Mouse (Mus musculus): Measurements from ENCODE around the gene Olfr364-ps1. TPM values are rescaled to one million over a fixed set of nuclear protein-coding genes. Genes with fewer than 3 reads are reported as not detected.

Gene Olfr364-ps1
- polyA plus RNA-seq (2012; ENCODE audit: low replicate concordance) = not detected in 2 replicates

DNA sequence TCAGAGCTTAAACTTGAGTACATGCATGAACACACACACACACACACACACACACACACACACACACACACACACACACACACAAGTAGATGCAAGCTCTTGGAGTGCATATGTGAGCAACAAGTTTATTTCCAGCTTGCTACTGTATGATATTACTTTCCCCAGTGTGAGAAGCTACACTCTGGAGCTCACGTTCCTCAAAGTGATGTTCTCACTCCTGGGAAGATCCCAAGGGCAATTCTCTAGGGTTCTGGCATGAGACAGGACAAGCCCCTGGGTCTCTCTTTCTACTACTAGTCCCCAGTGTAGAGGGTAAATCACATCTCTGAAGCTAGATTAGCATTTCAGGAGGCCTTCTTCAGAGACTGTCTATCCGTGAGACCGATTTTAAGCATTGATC lies at the start of gene Olfr364-ps1:
TSS of gene Olfr364-ps1 (plus strand) at position 301 of the 400 bp plus-strand sequence.

DNA sequence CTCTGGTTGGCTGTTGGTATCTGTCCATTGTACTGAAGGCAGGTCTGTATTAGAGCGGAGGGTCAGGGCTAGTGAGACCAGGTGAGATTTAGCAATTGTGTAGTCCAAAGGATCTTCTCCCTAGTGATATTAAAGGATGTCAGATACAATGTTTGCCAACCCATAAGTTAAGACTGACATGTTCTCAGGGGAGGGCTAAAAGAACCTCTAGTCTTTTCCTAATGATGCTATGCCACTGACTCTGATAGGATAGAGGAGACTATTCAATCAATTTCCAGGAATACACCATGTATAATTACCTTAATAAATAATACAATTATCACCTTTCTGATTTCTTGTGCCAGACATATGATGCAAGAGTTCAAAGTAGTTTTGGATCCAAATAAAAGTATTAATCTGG lies 21.3 kb upstream of the Olfr364-ps1 start, which contains the start of gene Olfr362:
TSS of gene Olfr362 (minus strand) at position 101 of the 400 bp plus-strand sequence.

DNA sequence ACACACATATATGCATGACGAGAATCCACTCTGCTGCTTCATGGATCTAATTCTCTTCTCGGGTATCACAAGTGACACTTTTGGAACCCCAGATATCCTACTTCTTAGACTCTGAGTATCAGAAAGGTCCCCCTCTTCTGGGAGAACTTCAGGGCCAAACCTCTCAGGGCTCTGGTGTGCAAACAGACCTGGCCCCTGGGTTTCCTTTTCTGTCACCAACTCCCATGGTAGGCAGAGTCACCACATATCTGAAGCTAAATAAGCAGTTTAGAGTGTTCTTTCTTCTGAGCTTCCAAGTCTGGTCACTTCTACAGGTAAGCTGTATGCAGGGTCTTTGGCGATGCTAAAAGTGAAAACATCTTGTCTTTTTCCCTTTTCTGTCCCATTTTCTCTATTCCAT lies 48.8 kb downstream of the Olfr364-ps1 start, which contains the start of gene Olfr365:
TSS of gene Olfr365 (plus strand) at position 301 of the 400 bp plus-strand sequence.

Other genes with a start within 250 kb of the Olfr364-ps1 start
- not detected in 2 replicates for gene Olfr353, start 246.4 kb upstream of the Olfr364-ps1 start, polyA plus RNA-seq (2012; ENCODE audit: low replicate concordance)
- gene Olfr354, start 233.6 kb upstream of the Olfr364-ps1 start, polyA plus RNA-seq (2012; ENCODE audit: low replicate concordance) = not detected in 2 replicates
- not detected in 2 replicates for gene Olfr355, start 210.4 kb upstream of the Olfr364-ps1 start, polyA plus RNA-seq (2012; ENCODE audit: low replicate concordance)
- not detected in 2 replicates for gene Olfr356, start 202.2 kb upstream of the Olfr364-ps1 start, polyA plus RNA-seq (2012; ENCODE audit: low replicate concordance)
- not detected in 2 replicates for gene Olfr357, start 145.5 kb upstream of the Olfr364-ps1 start, polyA plus RNA-seq (2012; ENCODE audit: low replicate concordance)
- not detected in 2 replicates for gene Olfr358, start 130.0 kb upstream of the Olfr364-ps1 start, polyA plus RNA-seq (2012; ENCODE audit: low replicate concordance)
- gene Olfr360, start 73.6 kb upstream of the Olfr364-ps1 start, polyA plus RNA-seq (2012; ENCODE audit: low replicate concordance) = not detected in 2 replicates
- gene Olfr361, start 50.0 kb upstream of the Olfr364-ps1 start, polyA plus RNA-seq (2012; ENCODE audit: low replicate concordance) = not detected in 2 replicates
- not detected in 2 replicates for gene Olfr362, start 21.4 kb upstream of the Olfr364-ps1 start, polyA plus RNA-seq (2012; ENCODE audit: low replicate concordance)
- not detected in 2 replicates for gene Olfr365, start 48.9 kb downstream of the Olfr364-ps1 start, polyA plus RNA-seq (2012; ENCODE audit: low replicate concordance)
- not detected in 2 replicates for gene Olfr366, start 72.3 kb downstream of the Olfr364-ps1 start, polyA plus RNA-seq (2012; ENCODE audit: low replicate concordance)
- gene Olfr368, start 187.2 kb downstream of the Olfr364-ps1 start, polyA plus RNA-seq (2012; ENCODE audit: low replicate concordance) = not detected in 2 replicates
- gene Pdcl, start 220.0 kb downstream of the Olfr364-ps1 start, polyA plus RNA-seq (2012; ENCODE audit: low replicate concordance) = 4.0 and 17.5 TPM in 2 replicates

Data from hematopoietic multipotent progenitor cell, adult 10-12 weeks (in vitro differentiated cells).